Mouse (Mus musculus): Measurements from ENCODE around the gene Nrp2.

The Nrp2 gene

DNA sequence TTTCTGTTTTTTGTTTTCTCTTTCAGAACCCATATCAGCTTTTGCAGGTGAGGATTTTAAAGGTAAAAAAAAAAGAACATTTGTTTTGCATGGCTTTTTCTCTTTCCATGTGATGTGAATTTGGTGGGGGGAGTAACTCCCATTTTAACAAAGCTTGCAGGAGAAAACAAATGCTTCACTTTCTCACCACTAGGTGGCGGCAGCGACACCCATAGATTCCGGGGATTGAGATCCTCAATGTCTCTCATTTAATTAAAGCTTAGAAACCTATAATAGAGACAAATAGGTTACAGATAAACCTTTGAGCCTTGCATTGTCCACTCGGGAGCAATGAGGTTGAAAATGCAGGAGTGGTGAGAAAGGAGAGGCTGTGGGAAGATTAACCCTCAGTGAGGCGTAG lies 83.2 kb downstream of the Nrp2 start:
- peak; percentile 54 for DNase-seq

DNA sequence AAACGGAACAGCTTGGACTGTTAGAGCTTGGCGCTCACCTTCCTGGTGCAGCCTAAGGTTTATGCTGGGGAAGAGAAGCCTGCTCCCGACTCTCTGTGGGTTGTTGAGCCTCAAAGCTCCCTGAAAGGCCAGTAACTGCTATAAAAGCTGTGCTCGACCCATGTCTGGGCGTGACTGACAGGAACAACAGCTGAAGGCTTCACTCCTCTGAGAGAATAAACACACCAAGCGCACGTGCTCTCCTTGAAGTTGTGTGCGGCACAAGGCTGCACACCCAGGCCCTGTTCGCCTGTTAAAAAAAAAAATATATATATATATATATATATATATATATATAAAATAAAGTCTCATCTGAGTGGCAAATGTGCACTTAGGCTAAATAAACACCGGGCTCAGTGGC lies 84.5 kb downstream of the Nrp2 start:
- no peak for DNase-seq

DNA sequence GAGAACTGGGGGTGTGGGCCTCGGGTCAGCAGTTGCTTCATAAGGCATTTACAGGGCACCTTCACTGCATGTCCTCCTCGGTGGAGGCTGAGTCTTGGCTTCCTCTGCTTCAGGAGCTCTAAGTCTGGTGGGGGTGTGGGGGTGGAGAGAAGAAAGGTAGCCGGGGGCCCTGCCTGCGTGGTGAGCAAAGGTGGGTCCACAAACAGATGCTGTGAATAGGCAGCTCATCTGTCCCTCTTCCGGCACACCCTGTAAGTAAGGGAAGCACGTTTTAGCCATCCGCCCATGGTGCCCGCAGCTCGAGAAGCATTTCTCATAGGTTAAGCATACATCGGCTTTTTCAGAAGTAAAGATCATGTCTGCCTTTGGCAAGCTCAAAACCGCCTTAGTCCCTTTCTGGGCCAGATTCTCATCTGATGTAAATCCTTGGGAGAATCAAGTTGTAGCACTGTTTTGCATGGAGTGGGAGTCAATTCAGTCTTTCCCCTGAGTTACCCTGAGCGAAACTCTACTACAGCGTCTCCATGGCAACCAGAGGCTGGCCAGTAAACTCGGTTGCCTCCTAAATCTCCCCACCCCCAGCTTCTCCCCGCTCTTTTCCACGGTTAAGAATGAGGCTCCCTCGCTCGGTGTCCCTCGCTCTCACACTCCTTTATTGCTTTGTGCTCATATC lies 91.3 kb downstream of the Nrp2 start:
- no peak for DNase-seq

DNA sequence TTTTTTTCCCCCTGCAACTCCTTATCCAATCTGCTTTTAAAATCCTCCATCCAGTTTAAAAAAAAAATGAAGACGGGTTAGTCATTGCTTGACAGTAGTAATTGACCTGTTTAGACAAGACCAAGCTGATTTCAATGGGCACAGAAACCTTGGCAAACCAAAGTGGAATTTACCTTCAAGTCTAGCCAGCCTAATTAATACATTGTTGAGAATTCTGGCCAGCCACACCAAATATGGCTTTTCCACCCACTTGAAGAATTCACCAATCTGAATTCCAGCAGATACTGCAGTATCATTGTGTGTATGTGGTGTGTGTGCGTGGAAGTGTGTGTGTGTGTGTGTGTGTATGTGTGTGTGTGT lies 91.8 kb downstream of the Nrp2 start:
- no peak for DNase-seq

DNA sequence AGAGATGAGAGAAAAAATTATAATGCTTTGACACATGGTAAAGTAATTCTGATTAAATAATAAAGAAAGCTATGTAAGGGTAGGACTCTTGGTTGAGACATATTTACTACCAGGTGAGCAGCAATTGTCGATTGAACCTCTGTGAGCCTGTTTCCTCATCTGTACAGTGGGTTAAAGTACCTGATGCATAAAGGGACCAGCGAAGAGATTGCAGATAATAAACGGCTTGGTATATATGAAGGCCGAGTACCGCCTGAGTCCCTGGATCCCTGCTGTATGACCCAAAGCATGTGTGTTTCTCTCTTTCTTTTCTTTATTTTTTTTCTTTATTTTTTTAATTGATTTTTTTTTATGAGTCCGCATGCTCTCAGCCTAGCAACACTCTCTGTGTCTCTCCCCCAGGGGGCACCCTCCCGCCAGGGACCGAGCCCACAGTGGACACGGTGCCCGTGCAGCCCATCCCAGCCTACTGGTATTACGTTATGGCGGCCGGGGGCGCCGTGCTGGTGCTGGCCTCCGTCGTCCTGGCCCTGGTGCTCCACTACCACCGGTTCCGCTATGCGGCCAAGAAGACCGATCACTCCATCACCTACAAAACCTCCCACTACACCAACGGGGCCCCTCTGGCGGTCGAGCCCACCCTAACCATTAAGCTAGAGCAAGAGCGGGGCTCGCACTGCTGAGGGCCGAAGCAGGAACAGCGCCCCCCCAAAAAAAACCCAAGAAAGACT lies 92.4 kb downstream of the Nrp2 start:
- peak; percentile 58 for DNase-seq

DNA sequence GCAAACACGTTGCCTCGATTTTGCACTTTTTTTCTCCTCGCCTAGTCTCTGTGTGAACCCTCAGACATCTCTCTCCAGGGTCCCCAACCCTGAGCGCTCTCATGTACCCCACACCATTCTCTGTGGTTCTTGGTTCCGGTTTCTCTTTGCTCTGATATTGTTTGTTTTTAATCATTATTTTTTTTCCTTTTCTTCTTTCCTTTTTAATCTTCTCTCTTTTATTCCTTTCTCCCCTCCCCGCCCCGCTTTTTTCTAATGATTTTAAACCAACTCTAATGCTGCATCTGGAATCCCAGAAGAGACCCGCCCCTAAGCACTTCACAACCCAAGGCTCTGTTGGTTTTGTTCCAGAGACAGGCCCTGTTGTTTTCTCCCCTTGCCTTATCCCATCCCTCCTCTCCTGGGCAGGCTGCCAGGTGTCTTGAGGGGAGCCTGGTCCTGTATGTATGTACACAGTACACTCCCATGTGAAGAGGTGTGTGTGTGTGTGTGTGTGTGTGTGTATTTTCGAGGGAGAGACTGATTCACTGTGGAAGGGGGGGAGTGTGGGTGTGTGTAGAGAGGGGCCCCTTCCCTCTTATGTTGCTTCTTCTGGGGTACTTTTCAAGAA lies 93.1 kb downstream of the Nrp2 start:
- no peak for DNase-seq

DNA sequence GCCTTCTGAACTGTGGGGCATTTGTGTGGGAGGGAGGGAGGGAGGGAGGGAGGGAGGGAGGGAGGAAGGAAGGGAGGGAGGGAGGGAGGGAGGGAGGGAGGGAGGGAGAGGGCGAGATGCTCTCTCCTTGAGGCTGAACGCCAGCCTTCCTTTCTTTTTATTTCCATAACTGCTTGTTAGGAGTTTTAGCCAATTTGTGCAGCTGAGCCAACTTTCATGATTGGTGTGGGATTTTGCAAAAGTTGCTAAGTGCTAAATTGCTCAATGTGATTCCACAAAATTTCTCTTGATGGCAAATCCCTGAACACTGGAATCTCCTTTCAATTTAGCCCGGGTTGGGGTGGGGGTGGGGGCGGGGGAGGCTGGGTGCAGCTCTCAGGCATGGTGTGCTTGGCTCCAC lies 96.3 kb downstream of the Nrp2 start:
- no peak for DNase-seq

DNA sequence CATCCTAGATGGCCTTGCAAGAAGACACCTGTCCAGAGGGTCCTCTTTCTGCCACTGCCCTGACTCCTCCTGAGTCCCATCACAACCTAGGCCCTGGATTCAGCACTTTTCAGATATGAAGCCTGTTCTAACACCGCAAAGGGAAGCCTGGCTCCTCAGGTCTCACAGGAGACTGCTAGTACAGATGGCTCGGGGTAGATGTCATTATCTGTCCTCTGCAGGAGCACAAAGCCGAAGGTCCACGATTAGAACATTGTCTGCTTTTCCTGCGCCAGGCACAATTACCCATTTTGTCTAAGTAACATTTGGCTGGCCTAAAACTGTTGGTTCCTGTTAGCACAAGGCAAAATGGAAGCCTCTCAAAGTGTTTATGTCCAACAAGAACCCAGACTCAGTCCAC lies 97.3 kb downstream of the Nrp2 start:
- no peak for DNase-seq

DNA sequence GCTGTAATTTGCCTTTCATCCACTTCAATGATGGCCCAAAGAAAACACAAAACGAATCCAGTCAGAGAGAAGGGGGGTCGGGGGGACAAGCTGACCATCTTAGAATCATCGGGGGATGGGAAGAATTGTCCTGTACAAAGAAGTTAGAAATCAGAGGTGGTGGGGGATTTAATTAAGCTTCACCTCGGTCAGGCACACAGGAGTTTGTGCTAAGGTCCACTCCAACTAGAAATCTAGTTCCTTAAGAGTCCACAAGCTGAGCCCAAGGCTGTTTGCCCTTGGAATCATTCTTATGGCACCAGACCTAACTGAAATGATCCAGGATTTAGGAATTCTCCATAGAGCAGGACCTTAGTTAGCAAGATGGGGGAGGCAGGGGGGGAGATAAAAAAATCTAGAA lies 98.3 kb downstream of the Nrp2 start:
- no peak for DNase-seq

DNA sequence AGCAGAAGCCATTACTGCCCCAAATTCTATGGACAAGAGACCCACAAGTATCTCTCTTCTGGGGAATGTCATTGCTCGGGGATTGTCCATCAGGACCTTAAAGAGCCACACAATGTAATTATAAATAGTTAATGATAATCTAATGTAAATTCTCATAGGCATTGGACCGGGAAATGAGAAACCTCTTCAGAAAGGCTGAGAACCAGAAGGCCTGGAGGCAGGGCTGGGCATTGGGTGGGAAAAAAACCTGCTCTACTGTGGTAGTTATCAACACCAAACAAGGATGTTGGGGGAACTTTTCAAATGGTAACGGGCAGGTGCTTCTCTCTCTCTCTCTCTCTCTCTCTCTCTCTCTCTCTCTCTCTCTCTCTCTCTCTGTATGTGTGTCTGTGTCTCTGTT lies 98.8 kb downstream of the Nrp2 start:
- no peak for DNase-seq

DNA sequence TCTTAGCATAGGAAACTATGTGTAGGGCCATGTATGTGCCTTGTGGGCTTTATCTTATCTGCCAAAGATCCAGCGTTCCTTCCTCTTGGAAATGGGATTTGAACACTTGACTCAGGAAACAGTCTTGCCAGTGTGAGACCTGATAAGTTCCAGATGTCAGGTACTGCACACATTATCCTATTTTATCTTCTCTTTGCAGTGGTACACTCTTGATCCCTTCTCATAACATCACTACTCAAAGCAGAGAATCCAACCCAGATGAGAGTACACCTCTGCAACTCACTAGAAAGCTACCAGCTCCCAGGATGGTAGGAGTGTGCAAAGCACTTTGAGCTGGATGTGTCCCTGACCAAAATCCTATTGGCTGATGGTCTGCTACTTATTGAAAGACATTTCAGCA lies 100.5 kb downstream of the Nrp2 start:
- no peak for DNase-seq

DNA sequence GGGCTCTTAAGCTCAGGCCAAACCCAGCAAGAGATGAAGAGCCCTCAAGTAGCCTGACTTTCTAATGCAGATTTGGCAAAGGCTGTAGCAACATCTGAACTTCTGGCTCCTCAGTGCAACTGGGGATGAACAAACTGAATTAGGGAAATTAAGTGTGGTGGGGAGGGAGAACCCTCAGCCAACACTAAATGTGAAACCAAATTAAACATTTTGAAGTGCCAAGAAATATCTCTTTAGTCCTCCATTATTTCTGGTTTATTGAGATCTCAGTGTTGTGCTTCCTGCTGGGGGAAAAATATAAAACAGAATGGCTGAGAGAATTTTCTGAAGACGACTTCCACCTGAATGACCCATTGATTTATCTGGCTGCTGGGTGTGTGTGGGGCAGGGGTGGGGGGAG lies 102.9 kb downstream of the Nrp2 start:
- DNase-seq, result no peak

DNA sequence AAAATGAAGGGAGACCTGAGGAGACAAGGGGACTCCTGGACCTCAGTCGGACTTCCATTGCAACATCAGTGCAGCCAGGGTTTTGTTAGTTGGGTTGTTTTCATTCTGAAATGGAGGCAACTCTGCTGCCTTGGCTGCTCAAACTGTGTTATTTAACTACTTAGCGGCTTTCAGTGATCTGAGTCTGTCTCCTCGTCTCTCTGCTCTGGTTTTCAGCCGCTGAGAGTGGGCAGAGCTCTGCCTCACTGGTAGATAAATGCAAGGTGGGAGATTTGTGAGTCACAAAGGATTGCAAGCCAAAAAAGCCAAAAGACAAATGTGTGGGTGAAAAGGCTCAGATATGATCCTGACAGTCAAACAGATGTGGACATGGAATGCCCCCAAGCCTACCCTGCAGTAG lies 105.3 kb downstream of the Nrp2 start:
- DNase-seq, result no peak

DNA sequence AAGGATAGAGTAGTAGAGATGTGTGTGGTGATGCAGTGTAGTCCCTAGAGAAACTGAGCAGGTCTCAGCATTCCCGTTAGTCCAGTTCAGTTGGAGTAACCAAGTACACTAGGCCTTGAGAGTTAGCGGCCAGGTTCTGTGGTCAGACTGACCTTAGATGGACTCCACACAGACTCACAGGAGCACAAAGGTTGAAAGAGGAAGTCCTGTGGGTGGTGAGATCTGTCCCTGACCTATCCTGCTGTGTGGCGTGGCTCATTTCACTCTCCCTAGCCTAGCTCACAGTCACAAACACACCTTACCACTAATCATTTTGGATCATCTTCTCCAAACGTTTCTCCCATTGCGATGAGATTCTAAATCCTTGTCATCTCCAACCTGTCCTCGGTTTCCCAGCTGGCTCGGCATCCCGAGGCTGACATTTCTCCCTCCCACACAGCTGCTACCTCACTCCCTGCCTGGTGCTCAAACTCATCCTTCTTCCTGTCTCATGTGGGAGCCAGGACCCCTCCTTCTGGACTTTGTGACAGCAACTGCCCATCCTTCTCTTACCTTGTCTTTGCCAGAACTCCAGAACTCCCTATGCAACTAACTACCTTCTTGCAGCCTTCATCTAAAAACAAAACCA lies 106.6 kb downstream of the Nrp2 start:
- DNase-seq, result no peak

DNA sequence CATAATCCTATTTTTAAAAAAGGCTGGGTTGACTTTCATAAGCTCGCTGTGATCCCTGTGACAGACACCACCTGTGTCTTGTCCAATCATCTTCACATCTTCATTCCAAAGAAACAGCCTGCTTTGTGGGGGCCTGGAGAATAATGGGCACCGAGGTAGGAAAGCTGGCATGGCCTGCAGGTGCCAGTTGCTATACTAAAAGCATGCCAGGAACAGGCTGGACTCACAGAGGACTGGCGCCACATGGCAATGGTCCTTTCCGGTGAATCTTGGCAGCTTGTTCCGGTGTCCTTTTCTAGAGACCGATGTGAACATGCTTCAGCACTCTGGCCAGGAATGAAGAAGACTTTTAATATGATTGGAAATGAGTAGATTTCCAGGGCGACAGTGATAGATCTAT lies 108.1 kb downstream of the Nrp2 start:
- DNase-seq, result no peak

DNA sequence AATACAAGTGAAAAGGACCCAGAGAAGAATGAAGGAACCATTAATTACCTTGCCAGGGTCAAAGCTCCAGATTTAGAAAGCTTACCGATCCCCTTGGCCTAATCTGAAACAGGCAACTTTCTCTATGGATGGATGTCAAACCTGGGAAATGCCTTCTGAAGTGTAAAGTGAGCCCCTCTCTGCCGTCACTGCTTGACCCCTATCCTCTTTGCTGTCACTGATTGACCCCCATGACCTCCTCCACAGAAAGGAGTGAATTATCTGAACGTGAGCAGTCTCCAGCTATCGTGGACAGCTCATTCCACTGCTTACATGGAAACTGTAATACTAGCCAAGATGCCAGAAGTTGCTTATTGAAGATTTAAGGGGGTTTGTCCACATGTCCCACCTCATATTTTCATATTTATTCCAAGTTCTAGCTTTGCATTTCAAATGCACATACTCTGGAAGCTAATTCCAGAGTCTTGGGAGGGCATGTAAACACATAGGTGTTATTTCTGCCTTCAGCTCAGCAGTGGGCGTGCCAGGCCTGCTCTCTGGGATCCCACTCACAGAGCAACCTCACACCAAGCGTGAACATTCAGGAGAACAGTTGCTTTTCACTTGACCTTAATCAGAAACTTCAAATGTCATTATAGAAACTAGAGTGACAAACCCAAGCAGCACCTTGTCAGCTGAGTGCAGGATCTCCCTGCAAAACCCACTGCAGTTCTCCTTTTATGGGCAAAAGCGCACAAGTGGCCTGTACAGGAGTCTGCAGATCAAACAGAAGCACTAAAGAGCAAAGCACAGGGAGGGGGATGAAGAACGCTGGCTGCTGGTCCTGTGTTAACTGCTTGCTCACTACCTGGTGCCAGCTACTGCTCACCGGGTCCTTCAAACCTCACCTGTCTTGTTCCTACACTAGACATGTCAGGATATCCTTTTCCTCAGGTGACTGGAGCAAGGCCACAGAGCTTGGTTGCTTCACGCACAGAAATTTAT lies 109.9 kb downstream of the Nrp2 start:
- peak; percentile 8 for DNase-seq

DNA sequence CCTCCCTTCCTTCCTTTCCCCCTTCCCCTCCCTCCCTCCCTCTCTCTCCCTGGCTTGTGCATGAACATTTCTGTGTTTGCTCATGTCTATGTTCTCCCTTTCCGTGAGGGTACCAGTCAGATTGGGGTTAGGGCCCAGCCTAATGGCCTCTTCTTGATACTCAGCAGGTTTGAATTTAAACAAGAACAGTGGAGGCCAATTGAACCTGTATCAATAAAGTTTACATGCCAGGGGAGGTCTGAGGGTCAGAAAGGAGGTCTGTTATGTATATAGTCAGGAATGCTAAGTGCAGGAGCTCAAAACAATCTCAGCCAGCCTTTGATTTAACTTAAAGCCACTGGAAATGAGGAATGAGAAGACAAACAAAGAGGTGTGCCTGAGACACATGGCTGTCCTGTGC lies 110.9 kb downstream of the Nrp2 start:
- no peak for DNase-seq

DNA sequence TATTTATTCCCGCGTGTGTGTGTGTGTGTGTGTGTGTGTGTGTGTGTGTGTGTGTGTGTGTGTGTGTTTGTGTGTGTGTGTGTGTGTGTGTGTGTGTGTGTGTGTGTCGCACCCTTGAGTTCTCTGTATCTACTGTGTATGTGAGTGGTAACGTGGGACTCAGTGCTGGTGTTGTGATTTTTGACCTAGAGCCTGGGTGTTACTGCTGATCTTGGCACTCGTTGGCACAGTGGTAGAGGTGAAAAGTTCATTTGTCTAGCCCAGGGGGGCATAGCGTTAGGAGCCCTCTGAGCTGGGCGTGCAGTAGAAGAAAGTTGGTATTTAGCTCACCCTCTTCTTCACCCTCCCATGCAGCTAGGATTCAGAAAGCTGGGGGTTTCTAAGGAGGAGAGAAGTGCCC lies 114.5 kb downstream of the Nrp2 start:
- DNase-seq, result no peak

DNA sequence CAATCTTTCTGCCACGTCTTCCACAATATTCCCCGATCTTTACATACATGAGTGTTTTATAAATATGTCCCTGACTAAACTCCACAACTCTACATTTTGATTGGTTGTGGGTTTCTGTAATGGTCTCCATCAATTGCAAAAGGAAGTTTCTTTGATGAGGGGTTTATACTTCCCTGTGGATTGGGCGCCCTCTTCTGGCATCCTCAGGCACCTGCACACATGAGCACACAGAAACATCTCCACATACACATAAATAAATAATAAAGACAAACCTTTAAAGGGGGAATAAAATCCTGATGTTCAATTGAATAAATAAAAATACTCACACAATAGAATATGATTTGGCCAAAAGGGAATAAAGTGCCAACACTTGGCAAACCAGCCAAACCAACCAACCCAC lies 117.1 kb downstream of the Nrp2 start:
- no peak for DNase-seq

DNA sequence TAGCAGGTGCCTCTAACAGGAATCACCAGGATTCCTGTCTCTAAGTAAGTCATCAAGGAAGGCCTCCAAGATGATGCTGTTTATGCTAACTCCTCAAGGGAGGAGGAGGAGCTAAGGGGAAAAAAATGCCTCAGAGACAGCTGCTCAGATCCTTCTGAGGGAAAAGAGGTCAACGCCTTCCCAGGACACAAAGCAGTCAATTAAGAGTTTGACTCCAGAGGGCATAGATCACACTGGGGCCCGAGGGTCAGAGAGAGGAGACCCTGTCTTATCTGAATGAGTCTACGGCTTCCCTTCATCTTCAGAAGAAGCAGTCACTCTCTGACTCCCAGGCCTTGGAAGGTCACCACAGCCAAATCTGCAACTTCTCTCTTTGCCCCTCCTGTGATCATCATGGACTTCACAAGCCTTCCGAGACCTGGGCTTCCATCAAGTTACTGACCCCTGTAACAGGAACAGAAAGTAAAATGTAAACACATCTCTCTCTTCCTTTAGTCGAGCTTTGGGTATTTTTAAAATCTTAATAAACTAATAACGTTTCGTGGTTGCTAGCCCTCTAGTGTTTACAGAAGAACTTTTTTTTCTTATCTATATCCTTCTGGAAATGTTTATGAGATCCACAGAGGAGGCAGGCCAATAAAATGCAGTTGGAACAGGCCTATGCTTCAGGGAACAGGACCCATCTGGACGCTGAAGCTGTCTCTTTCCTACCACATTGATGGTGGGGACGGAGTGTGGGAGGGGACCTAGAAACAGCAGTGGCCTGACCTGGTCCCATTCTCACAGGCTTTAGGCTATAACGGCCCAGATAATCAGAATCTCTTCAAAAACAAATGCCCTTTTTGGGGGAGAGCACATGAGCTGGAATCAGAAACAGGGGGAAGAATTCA lies 118.7 kb downstream of the Nrp2 start:
- no peak for DNase-seq

DNA sequence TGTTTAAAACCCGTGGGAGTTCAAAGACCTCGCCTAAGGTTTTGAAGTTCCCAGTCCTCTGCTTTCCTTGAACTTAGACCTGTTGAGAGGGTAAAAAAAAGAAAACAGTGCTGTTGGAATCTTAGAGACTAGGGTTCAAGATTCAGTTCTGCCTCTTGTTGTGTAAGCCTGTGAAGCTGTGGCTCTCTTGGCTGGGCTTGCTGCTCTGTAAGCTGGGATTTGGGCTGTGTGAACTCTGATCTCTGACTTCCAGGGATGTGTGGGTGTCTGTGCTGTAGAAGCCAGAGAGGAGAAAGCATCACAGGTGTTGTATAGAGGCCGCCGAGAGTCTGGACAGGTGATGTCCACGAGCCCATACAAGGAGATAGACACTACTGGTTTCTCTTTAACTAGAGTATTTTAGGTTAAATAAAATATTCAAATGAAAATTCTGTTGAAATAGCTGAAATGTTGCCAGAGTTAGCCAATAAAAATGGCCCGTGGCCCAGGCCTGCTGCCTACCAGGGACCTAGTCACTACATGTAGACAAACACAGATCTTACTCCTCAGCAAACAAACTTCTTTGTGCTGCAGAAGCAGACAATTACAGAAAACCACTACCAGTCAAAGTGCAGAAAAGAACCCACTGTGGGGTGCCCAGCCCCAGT lies 120.6 kb downstream of the Nrp2 start:
- DNase-seq, result no peak
